Mouse (Mus musculus): ENCODE measurements around the gene Gm17349.

GRCm38 (mm10) chr15:99679008-99679407 is 26.3 kb downstream of the Gm17349 start:
- TF ChIP-seq POLR2A (IDR thresholded peaks at IDR 0.05; ENCODE audit: control insufficient read depth, extremely low read depth, insufficient read depth, low read length, poor library complexity) (no peak), CTCF (IDR thresholded peaks at IDR 0.05; ENCODE audit: borderline replicate concordance, control insufficient read depth, extremely low read depth, insufficient read depth, low read length, poor library complexity) (no peak)
